Mouse (Mus musculus) fibroblast of lung, adult 2 months (primary cell): ENCODE results near the gene Mtfr1l.

Experiments used
- DNase-seq: peaks from one replicate; pipeline ENCODE4 v3.0.0-alpha.2; 2011; ENCODE audit warnings: low read depth

The Mtfr1l gene

DNA sequence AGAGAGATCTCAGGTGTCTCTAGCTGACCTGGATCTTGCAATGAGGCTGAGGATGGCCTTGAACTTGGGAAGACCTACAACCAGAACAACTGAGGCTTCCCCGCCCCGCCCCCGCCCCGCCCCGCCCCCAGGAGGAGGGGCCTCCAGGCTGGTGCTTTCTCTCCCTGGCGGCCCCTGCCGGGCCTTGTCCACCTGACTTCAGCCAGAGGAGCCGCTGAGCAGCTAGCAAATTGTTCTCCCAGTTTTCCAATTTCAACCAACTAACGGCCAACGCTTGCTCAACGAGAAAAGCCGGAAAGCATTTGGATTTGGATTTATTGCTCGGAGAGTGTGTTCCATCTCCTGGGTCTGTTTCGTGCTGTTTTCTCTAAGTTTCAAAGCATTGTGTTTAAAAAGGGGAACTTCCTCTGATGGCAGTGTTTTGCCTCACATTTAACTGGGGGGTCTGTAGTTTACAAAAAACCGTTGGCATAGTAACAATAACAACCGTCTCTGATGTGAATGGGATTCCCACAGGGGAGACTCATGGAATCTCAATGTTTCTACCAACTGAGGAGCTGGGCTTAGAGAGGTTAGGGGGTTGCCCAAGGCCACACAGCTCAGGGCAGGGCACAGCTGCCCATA, 22.6 kb upstream of the Mtfr1l start:
- DNase-seq: no peak

DNA sequence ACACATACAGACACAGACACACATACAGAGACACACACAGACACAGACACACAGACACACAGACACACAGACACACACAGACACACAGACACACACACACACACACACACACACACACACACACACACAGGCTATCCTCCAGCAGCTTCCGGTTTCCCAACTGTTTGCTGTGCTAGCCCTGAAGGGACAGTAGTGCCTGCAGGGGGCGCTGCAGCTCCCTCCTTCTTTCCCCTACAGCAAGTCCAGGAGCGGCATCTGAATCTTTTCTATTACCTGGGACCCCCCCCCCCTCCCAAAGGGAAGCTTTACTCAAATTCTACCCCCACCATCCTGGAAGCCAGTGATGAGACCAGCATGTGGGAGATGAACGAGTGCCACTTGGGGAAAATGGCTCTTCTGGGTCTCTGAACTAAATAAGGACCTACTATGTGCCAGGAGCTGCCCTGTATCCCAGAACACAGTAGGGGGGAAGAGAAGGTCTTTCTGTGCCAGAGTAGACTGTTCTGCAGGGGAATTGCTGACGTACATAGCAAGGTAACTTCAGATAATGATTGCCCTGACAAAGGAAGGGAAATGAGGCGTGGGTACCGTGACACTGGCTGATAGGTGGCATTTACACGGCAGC, 20.9 kb upstream of the Mtfr1l start:
- DNase-seq: no peak

DNA sequence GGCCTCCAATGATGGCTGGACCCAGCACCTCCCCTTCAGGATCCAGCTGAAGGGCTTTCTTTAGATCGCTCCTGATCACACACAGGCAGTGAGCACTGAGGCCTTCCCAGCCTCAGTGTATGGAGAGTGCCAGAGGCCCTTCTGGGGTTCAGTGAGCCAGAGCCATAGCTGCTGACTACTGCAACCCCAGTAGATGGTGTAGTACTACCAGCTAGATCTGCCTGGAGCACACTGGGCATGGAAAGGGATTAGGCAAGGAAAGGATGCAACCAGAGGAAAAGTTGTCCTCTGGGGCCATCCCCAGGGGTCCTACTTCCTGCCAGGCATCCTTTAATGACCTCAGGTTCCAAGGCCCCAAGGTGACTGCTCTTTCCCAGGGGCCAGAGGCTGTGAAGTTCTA, 18.4 kb upstream of the Mtfr1l start:
- no peak for DNase-seq

DNA sequence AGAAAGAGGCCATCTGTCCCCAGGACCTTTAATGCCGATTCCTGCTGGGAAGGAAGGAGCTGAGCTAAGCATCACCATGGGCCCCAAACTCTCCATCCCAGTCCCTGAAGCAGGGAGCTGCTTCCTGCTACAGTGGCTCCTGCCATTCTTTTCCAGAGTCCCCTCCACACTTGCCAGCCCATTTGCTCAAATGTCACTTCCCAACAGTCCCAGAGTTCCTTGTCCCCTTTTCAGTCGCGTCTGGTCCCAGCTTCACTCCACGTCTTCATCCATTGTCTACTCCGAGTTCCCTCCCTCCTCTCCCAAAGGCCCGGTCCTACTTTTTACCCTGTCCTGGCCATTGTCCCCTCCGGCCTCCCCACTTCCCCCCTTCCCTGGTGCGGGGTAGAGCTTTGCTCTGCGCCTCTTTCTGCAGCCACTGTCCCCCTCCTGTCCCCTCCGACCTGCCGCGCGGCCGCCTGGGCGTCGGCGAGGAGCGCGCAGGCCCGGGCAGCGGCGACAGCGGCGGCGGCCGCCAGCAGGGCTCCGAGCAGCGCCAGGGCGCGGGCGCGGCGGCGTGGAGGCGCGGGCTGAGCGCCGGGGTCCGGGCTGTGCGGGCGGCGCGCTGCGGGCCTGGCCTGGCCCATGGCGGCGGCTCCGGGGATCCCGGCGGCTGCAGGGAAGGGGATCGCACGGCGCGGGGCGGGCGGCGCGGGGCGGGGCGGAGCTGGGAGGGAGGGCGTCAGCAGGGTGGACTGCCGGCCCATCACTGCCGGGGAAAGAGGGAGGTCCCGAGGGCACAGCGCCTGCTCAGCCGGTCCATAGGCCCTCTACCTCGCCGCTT, 16.5 kb upstream of the Mtfr1l start, which contains the start of gene Selenon:
Gene Selenon (minus strand): TSS at position 673 of the 823 bp plus-strand sequence.
- DNase-seq: no peak

DNA sequence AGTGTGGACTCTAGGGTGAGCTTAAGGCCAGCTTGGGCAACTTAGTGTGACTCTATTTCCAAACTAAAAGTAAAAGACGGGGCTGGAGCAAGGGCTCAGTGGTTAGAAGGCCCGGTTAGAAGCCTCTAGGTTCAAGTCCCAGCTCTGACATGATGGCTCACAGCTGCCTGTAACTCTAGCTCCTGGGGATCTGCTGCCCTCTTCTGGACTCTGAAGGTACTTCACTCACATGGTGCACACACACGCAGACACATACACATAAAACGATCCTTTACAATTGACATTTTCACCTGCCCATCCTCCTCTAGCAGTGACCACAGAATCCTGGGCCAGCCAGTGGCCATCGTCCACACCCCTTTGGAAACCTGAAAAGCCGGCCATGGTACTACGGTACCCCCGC, 14.7 kb upstream of the Mtfr1l start:
- DNase-seq: no peak

DNA sequence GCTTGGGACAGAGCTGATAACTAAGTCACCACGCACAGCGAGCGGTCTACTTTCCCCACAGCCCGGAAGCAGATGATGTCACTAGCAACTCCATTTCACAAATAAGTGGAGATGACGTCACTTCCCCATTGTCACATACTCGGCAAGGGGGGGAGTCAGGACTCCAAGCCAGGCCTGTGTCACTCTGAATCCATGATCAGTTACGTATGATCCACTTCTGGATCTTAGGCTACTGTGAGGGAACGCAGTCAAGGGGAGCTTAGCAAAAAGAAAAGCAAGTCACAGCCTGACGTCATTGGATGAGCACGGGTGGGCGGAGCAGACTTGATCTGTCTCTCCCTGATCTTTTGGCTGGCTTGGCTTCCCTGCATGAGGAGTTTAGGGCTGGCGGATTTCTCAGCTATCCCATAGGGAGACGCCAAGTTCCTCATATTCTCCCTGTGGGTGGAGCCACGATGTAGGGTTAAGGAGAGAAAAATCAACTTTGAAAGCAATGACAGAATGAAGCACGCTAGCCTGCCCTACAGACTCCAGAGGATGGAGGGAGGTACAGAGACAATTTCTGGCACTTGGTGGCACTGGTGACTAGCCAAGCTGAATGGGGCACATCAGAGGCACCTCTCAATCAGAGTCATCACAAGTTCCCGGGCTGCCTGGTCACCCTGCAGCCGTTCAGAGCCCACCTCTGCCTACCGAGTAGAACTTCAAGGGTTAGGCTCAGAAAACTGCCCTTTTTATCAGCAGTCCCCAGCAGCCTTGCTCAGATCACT, 13.2 kb upstream of the Mtfr1l start:
- no peak for DNase-seq

DNA sequence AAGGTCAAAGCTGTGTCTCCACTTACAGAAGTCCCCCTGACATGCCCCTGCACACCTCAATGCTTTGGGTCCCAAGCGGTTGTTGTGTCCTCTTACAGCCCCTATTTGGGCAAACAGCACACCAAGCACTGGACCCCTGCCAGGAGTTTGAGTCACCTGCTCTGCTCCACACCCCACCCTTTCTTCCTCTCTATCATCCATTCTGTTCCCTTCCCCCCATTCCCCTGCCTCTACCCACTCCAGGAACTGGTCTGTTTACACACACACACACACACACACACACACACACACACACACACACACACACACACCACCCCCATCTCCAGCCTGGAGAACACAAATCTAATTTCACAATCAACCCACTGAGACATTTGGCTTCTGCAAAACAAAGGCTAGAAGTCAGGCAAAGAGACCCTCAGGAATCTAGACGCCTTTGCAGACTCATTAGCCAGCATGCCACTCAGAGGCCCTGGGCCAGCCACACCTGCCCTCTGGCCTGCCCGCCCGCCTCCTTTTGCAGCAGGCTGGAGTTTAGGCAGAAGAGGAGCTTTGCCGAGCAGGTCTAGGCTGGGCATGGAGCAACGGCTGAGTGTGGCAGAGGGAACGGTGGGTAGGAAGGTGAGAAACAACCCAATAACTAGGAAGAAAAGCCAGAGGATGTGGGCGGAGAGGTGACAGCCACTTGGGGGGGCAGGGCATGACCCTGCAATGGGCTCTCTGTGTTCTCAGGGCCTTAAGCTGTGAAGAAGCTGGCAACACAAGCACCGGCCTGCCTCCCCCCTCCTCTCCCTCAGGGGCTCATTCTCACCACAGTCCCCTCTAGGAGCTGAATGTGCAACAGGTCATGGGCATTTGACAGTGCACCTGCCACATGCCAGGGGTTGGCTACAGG, 11.9 kb upstream of the Mtfr1l start:
- no peak for DNase-seq

DNA sequence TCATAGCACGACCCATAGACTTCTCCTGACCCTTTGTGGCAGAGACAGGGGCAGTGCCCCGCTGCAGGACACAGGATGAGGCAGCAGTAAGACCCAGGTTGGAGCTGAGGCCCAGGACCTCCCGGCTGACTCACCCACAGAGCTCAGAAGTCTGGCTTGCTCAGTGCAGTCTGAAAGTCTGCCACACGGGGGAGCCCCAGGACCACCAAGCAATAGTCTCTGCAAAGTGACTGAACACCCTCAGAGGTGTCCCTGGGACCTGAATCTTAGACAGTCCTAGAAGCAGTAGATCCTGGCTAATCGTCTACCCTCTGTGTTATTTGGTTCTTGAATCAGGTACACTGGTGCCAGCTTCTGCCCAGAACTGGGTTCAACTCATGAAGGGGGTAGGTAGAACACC, 8.1 kb upstream of the Mtfr1l start:
- DNase-seq: peak; percentile 68

DNA sequence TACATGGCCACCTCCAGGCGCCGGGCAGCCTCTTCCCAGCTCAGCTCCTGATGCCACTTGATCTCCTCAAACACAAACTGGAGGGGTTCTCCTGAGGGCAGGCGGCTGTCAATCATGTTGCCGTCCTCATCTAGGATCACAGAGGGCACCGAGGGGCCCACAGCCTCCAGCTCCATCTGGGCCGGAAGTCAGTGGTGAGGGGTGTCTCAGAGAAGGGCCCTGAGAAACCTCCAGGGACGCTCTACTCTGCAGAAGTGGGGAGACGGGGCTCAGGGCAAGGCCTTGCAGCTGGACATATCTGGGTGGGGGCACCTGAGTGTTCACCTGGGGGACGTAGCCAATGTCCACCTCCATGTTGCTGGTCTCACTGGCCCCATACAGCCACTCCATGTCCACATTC, 7.5 kb upstream of the Mtfr1l start:
- no peak for DNase-seq

DNA sequence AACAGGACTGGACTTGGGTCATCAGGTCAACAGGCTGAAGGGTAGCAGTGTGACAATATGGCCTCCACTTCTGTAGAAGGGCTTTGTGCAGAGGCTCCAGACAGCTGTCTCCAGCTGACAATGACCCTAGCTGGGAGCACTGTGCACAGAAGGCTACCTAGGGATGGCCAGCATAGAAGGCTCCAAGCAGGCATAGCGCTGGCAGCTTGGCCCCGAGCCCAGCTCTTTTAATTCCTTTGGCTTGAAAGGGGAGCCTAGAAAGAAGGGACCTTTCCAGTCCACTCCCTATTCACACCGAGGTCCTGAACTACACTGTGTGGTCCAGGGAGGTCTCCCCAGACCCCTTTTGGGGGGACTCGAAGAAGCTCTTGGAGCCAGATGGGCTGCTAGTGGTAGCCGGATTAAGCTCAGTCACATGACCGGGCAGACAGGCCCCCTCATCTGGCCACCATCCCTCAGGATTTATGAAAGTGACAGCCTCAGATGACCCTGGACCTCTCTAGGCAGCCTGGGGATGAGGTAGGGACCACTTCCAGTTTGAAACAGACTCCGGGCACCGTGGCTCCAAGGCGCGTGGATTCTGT, 3.9 kb upstream of the Mtfr1l start:
- DNase-seq: no peak

DNA sequence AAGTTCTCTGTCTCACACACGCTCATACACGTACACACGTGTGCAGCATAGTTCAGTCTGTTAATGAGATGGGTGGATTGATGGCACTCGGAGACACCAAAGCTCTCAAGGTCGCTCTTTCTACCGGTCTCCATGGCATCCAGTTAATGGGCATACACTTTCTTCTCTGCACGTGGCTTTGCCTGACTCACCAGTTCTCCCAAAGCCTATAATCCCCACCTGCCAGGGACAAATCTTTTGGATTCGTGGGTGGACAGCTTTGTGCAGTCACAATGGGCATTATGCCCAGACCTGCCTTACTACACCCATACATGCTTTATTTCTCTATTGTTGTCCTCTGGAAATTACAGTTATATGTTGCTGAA, 582 bp upstream of the Mtfr1l start:
- DNase-seq: no peak

DNA sequence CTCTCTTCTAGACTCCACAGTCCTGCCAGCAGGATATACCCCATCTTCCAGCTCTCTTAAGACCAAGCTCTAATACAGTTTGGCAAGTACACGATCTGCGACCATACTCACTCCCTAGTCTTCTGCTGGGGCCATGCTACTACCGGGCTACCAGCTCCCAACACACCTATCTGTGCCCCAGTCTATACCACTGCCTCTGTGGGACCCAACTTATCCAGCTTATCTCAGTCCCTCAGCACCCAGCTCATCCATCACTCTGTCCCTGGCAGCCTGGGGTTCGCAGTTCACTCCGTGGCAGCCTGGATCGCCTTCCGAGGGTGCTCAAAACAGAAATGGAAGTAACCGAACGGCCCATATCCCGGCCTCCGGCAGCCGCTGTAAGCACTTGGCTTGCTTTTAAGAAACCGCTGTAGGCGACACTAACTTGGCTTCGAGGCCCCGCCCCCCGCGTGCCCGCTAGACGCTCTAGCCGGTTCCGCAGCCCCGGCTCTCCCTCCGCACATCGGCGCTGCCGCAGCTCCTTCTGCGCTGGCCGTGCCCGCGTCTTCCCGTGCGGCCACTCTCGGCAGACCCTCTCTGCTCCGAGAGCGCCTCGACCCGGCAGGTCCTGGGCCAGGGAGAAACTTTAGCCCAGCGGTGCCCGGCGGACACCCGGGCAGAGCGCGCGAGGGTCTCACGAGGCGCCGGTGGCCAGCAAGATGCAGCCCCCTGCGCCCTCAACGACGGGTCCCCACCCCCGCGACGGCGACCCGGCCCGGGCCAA, 882 bp downstream of the Mtfr1l start:
- DNase-seq: no peak

DNA sequence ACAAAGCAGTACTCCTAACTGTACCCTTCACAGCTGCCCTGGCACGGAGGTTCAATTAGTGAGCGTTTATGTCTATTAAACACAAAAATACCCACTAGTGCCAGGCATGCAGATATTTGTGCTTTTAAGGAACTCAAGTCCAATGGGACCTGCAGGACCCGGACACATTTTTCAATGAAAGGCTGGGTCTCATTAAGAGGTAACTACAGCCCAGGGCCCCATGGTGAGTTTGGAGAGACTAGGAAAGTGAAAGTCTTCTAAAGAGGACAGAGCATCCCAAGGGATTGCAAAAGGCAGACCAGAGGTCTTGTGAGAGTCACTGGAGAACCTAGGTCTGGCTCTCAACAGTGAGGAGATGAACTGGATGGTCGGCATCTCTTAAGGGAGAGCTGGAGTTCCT, 1.8 kb downstream of the Mtfr1l start:
- DNase-seq: no peak

DNA sequence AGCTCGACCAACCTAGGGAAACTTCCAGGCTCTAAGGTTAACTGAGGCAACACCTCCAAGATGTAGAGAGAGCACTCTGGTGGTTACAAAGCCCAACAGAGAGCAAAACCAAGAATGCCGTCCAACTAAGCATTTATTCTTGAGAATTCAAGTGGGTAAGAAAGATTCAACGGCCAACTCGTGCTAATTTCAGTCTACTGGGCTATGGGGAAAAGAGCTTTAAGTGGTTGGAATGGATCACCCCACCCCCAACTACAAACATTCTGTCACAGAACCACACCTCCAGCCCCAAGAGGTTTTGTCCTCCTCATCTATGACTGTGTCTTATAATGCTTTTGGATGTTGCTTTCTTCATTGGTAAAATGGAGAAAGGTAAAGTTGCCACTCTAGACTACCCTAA, 2.3 kb downstream of the Mtfr1l start:
- no peak for DNase-seq

DNA sequence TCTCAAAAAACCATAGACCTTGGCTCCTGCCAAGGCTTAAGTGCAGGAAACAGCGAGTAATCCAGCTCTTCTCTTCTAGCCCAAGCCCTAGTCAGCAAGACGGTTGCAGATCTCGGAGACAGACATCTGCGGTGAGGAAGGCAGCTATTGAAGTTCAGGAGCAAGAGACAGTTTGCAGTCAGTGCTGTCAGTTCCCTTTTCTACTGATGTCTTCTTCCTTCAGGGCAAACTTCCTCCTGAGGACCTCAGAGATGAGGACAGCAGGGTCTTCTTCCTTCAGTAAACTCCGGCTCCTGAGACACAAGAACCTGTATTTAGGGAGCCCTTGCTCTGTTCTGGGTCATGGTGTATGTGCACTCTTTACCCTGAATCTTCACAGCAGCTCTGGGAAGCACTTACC, 9.0 kb downstream of the Mtfr1l start:
- no peak for DNase-seq

DNA sequence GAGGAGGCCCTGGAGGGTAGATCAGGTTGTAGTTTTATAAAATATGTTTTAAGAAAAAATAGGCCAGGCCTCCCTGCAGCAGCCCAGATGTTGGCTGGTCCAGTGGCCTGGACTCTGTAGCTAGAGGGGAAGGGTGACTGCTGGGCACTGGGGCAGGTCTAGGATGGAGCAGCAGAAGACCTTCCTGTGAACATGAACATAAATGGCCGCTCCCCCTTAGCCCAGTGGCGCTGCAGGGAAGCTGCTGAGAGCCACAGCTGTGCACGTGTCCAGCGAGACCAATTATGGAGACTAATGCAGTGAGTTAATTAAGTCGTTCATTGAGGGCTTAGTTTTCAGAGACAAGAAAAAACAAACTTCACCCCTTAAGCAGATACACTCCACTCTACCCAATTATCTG, 9.4 kb downstream of the Mtfr1l start:
- no peak for DNase-seq

DNA sequence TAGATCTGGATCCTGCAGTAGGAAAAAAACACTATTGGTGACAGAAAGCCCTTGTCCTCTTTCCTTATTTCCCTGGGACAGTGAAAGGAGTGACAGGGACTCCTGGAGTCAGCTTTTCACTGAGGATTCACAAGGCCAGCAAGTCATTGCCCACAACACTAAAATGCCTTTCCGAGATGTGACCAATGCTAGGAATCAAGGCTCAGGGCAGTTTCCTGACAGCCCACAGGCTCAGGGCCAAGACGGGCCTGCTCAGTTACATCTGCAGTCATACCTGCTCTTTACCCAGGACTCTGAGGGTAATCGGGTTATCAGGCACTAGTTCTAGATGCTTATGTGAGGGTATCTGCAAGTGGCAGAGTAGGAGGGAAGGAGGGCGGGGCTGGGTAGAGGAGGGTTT, 11.7 kb downstream of the Mtfr1l start:
- DNase-seq: no peak

DNA sequence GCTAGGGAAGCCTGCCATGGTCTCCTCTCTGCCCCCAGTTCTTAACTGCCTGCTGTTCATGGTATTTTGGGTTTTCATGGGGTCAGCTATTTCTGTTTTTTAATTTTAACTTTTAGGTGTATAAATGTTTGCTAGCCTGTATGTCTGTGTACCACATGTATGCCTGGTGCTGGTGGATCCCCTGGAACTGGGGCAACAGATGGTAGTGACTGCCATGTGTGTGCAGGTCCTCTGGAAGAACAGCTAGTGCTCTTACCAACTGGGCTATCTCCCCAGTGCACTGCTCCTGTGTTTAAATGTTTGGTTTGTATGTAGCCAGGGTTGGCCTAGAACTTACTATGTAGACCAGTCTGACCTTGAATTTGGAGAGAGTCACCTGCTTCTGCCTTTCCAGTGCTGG, 15.9 kb downstream of the Mtfr1l start:
- DNase-seq: no peak

DNA sequence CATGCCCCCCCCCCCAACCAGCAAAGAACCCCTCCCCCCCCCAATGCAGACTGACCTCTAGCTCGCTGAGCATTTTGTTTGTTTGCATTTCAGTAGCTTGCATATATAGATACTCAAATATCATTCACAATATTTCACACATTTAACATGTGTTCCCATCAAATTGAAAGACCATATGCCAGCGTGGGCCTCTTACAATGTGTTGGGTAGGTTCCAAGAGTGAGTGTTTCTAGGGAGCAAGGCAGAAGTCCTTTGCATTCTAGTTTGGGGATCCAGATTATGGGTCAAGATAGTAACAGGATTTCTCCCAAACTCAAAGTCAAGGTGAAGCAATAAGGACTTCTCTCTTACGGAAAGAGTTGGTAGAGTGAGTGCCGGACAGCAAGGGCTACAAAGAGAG, 16.6 kb downstream of the Mtfr1l start:
- no peak for DNase-seq

DNA sequence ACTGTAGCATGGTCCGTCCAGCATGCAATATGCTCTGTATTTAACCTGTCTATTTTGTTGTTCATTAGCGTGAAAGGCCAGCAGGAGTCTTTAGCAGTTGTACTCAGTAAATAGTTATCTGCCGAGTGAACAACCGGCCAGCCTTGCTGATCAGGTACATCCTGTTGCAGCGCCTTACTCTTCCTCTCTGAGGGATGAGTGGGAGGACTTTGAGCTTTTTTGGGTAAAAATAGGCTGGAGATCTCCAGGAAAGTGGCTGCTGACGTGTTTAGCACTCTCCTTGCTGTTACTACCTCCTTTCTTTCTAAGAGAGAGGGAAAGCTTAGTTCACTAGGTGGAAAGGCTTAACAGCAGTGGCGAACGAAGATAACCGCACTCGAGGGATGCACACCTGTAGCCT, 17.5 kb downstream of the Mtfr1l start:
- DNase-seq: no peak

DNA sequence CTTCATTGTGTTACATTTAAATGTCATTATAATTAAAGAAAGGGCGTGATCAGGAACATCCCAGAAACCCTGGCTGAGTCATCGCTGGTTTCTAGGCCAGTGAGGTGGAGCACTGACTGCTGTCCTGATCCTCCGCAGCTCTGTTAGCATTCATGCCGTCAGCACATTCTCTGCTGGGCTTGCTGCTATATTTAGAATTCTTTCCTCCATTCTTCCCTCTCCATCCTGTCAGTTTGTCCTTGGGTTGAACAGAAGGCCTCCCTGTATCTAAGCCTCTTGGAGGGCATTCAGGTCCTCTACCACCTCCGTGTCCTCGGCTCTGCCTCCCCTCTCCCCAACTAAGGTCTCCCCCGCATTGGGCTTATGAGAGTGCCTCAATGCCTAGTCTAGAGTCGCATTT, 18.2 kb downstream of the Mtfr1l start:
- DNase-seq: no peak
